Mouse (Mus musculus) heart, embryonic 14.5 days (tissue): ENCODE results near the gene Ipcef1. TPM values are rescaled to one million over a fixed set of nuclear protein-coding genes. Genes with fewer than 3 reads are reported as not detected.

ENCODE experiments used
- ATAC-seq: fragments of 200-750 bp; cut with Nextera tagmentation; 2 replicates; pipeline ENCODE4 v1.8.0; 2017; ENCODE audit warnings: low read depth, moderate TSS enrichment; ENCODE audit not compliant: insufficient number of reproducible peaks, insufficient read depth, low FRiP score
- H3K27ac ChIP-seq, 2 experiments: fragments of 200-500 bp in 1 of 2; fragments of 300-500 bp in 1 of 2; sonication (generic) in 1 of 2; replicated peaks in 1 of 2; 2 replicates each; pipeline ENCODE4 v1.5.1; 2012 to 2014; ENCODE audit warnings: low read depth in 2 of 2, low read length in 2 of 2, control low read depth in 1 of 2, mild to moderate bottlenecking in 1 of 2, mixed read lengths in 1 of 2; ENCODE audit not compliant: control insufficient read depth in 1 of 2, insufficient read depth in 1 of 2
- H3K27me3 ChIP-seq: fragments of 300-500 bp; sonication (generic); 2 replicates; pipeline ENCODE4 v1.6.1; 2014; ENCODE audit warnings: mild to moderate bottlenecking, low read length, control low read depth; ENCODE audit not compliant: control insufficient read depth, insufficient read depth
- H3K36me3 ChIP-seq: fragments of 300-500 bp; sonication (generic); 2 replicates; pipeline ENCODE4 v1.6.1; 2014; ENCODE audit warnings: mild to moderate bottlenecking, control low read depth, low read length, mixed read lengths; ENCODE audit not compliant: control insufficient read depth, insufficient read depth
- H3K4me1 ChIP-seq, 2 experiments: fragments of 200-500 bp in 1 of 2; fragments of 300-500 bp in 1 of 2; sonication (generic) in 1 of 2; 2 replicates each; pipeline ENCODE4 v1.6.1; 2012 to 2014; ENCODE audit warnings: low read length in 2 of 2, control low read depth in 1 of 2, mixed read lengths in 1 of 2; ENCODE audit not compliant: control insufficient read depth in 2 of 2, insufficient read depth in 2 of 2
- H3K4me2 ChIP-seq: fragments of 300-500 bp; sonication (generic); 2 replicates; pipeline ENCODE4 v1.6.1; 2014; ENCODE audit warnings: mild to moderate bottlenecking, low read length
- H3K4me3 ChIP-seq, 2 experiments: fragments of 200-500 bp in 1 of 2; fragments of 300-500 bp in 1 of 2; sonication (generic) in 1 of 2; 2 replicates each; pipeline ENCODE4 v1.5.1; 2012 to 2014; ENCODE audit warnings: low read length in 2 of 2, mild to moderate bottlenecking in 2 of 2, control low read depth in 1 of 2, low read depth in 1 of 2, moderate library complexity in 1 of 2; ENCODE audit not compliant: control insufficient read depth in 1 of 2, insufficient read depth in 1 of 2
- H3K9ac ChIP-seq: fragments of 300-500 bp; sonication (generic); 2 replicates; pipeline ENCODE4 v1.6.1; 2014; ENCODE audit warnings: mild to moderate bottlenecking, low read length
- H3K9me3 ChIP-seq: fragments of 300-500 bp; sonication (generic); 2 replicates; pipeline ENCODE4 v1.6.1; 2016; ENCODE audit warnings: low read length, control low read depth; ENCODE audit not compliant: control insufficient read depth
- WGBS: fragments of 180-500 bp; shearing (Covaris S2); extraction: QIAGEN DNeasy Blood & Tissue Kit; methylation state at CpG from one replicate; pipeline ENCODE4 v1.1.7; 2014; 5-methylcytosine and 5-hydroxymethylcytosine counted together
- polyA plus RNA-seq: library from polyadenylated mRNA; unstranded; fragments of >200 nt; fragmentation: Nextera tagmentation; extraction: Ambion mirVana; gene quantifications from 2 replicates; pipeline ENCODE4 v1.2.1, GENCODE M21; 2014

Gene Ipcef1
- polyA plus RNA-seq, 1 experiment from 2014 or later = not detected

DNA sequence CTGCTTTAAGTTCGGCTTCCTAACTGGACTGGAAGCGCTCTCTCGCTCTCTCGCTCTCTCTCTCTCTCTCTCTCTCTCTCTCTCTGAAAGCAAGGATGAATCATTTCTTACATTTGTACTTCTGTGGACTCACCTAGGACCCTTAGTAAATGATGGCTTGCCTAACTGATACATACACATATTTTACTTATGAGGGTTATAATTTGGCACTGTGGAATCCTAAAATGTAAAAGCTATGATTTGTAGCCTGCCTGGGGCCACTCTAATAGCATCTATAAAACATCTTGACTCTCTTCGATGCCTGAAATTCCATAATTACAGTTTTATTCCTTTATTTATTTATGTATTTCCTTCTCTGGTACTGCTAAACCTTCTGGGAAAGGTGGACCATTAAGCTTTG is 18.6 kb upstream of the Ipcef1 start:
- H3K4me1 ChIP-seq = no peaks in the 10 kb centered on the region
- H3K9me3 ChIP-seq = no peaks in the 10 kb centered on the region
- no peak for ATAC-seq
- no peaks in the 10 kb centered on the region for H3K27me3 ChIP-seq
- no peak overlapping the region for H3K4me2 ChIP-seq
- H3K9ac ChIP-seq = no peak overlapping the region
- WGBS = 81% methylated on average over 5 of the region's 5 CpGs
- no peaks in the 10 kb centered on the region for H3K36me3 ChIP-seq
- no peak overlapping the region for H3K4me3 ChIP-seq
- no peak overlapping the region for H3K27ac ChIP-seq

DNA sequence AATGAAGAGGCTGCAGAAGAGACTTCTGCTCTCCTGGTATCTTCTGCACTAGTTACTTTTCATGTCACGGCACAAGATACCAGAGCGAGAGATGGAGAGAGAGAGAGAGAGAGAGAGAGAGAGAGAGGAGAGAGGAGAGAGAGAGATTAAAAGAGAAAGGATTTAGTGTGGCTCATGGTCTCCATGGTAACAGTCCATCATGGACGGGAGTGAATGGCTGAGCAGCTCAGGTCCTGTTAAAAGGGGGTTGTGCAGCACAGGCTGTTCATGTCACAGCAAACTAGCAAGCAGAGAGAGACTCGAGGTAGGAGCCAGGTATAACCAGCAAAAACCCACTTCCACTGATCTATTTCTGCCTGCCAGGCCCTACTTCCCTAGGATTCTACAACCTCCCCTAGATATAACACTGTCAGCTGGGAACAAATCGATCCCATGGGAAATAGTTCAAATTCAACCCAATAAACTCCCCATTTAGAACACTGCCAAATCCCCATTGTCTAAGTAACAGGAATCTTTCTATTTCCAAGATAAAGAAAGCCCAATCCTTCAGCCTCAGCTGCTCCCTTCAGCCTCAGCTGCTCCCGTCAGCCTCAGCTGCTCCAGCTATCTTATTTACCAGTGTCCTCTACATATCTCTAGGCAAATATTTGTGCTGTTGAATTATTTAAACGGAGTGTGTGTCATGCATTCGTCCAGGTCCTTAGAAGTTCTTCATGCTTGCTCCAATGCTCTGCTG is 18.0 kb upstream of the Ipcef1 start:
- Histone ChIP-seq H3K9ac (no peak overlapping the region), H3K4me2 (no peak overlapping the region), H3K36me3 (no peaks in the 10 kb centered on the region), H3K27ac (no peak overlapping the region), H3K9me3 (no peaks in the 10 kb centered on the region), H3K27me3 (no peaks in the 10 kb centered on the region), H3K4me1 (no peaks in the 10 kb centered on the region), H3K4me3 (no peak overlapping the region)
- ATAC-seq = no peak
- WGBS = 61% methylated on average over 8 of the region's 8 CpGs

DNA sequence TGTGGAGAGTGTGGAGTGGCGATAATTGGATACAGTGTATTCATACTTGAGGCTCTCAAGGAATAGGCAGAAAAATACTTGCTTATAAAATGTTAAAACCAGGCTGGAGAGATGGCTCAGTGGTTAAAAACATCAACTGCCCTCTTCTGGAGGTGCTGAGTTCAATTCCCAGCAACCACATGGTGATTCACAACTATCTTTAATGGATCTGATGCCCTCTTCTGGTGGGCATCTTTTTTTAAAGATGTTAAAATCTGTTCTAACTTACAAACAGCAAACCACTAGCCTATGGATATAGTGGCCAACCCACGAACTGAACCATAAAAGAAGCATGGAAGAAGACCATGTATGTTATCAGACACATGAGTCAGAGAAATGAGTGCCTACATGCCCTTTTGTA is 16.8 kb upstream of the Ipcef1 start:
- H3K9ac ChIP-seq = no peak overlapping the region
- H3K27ac ChIP-seq = no peak overlapping the region
- H3K9me3 ChIP-seq = no peaks in the 10 kb centered on the region
- H3K4me3 ChIP-seq = no peak overlapping the region
- 78% methylated on average over 2 of the region's 2 CpGs for WGBS
- ATAC-seq = no peak
- no peaks in the 10 kb centered on the region for H3K36me3 ChIP-seq
- H3K4me1 ChIP-seq = no peaks in the 10 kb centered on the region
- no peaks in the 10 kb centered on the region for H3K27me3 ChIP-seq
- no peak overlapping the region for H3K4me2 ChIP-seq

DNA sequence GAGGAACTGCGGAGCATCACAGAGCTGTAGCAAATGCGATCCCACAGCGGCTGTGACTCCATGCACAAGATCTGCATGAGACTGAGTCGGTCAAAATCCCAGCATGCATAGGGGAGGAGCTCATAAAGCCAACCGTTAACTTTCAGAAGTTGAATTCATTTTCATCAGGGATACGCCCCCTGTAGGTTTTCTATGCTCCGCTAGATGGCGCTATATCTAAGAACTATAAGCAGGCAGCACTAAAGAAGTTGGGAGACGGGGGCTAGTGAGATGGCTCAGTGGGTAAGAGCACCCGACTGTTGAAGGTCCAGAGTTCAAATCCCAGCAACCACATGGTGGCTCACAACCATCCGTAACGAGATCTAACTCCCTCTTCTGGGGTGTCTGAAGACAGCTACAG is 16.3 kb upstream of the Ipcef1 start:
- Histone ChIP-seq H3K4me1 (no peaks in the 10 kb centered on the region), H3K9me3 (no peaks in the 10 kb centered on the region), H3K27ac (no peak overlapping the region), H3K27me3 (no peaks in the 10 kb centered on the region), H3K9ac (no peak overlapping the region), H3K4me2 (no peak overlapping the region), H3K36me3 (no peaks in the 10 kb centered on the region), H3K4me3 (no peak overlapping the region)
- no peak for ATAC-seq
- 61% methylated on average over 12 of the region's 12 CpGs for WGBS

DNA sequence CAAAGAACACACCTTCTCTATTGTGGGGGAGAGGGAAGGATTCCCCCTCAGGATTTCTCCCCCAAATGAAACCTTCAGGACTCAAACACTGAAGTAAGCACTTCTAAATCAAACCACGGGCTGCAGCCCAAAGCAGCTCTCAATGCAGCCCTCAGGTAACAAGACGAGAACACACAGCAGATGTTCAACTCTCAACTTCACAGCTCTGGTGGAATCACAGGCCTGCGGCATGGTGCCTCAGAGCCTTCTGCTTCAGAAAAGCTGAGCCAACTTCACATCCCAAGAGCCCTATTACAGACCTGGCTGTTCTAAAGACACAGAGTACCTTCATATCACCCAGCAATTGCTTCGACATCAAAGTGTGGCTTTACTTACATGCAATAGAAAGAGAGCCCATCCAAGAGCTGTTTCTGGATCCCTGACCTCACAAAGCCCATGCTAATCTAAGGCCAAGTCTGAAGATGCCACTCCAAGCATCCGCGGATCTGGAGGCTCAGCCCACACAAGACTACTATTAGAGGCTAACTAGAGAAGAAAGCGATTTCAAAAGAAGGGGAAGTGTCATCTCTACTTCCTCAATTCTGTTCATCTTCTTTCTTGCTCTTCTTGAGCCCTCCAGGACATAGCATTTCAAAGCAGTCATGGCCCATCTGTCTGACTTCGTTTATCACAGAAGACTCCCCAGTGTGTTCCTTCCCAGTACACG is 11.6 kb upstream of the Ipcef1 start:
- ATAC-seq = no peak
- no peaks in the 10 kb centered on the region for H3K9me3 ChIP-seq
- no peak overlapping the region for H3K9ac ChIP-seq
- H3K4me1 ChIP-seq = no peaks in the 10 kb centered on the region
- no peak overlapping the region for H3K4me2 ChIP-seq
- WGBS = 74% methylated on average over 9 of the region's 9 CpGs
- no peak overlapping the region for H3K4me3 ChIP-seq
- H3K36me3 ChIP-seq = no peaks in the 10 kb centered on the region
- no peak overlapping the region for H3K27ac ChIP-seq
- no peaks in the 10 kb centered on the region for H3K27me3 ChIP-seq

DNA sequence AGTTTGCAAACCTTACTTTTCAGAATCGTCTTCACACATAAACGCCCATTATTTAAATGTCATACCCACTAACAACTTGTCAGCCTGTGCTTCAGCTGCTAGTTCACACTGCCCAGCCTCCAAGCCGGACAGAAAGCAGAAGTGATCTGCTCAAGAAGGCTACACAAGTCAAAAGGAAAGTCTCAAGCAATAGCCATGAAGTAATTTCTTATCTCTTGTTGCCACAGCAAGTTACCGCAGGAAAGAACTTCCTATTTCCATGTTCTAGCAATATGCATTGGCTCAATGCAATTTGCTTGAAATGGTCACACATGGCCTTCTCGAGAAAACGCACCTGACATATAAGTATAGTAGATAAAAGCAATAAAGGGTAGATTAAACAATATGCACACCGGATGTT is 10.7 kb upstream of the Ipcef1 start:
- Histone ChIP-seq H3K4me3 (no peak overlapping the region), H3K36me3 (no peaks in the 10 kb centered on the region), H3K9me3 (no peaks in the 10 kb centered on the region), H3K9ac (no peak overlapping the region), H3K4me1 (no peaks in the 10 kb centered on the region), H3K4me2 (no peak overlapping the region), H3K27me3 (no peaks in the 10 kb centered on the region), H3K27ac (no peak overlapping the region)
- no peak for ATAC-seq
- WGBS = 69% methylated on average over 7 of the region's 7 CpGs

DNA sequence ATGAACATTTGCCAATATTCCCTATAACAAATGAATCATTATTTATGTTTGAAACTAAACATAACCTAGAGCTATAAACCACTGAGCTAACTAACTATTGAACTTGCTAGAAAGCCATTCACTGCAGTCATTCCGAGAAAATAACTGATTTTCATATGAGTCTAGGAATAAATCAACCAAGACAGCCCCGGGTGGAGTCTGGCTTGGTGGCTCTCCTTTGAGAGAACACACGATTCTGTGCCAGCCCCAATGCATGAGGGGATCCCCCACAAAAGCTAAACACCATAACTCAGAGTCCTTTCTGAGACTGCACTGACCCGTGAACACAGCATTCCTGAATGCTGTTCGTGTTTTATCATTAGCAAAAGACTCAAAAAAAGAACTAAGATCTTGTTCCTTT is 8.0 kb upstream of the Ipcef1 start:
- Histone ChIP-seq H3K4me3 (no peak overlapping the region), H3K36me3 (no peaks in the 10 kb centered on the region), H3K9me3 (no peaks in the 10 kb centered on the region), H3K4me1 (no peaks in the 10 kb centered on the region), H3K4me2 (no peak overlapping the region), H3K27me3 (no peaks in the 10 kb centered on the region), H3K9ac (no peak overlapping the region), H3K27ac (no peak overlapping the region)
- no peak for ATAC-seq
- WGBS = 74% methylated on average over 5 of the region's 5 CpGs
